Mouse (Mus musculus) urinary bladder, adult 2 months (tissue): ENCODE results near the gene Sval2. TPM values are rescaled to one million over a fixed set of nuclear protein-coding genes. Genes with fewer than 3 reads are reported as not detected.

Experiments
- DNase-seq: peaks from one replicate; pipeline ENCODE4 v3.0.0; 2022; ENCODE audit warnings: low spot score
- polyA plus RNA-seq: library from polyadenylated mRNA; depleted of rRNA; stranded (reverse); fragments of >200 nt; gene quantifications from 2 replicates; pipeline ENCODE4 v1.2.3, GENCODE M21; 2012; rRNA removed

The Sval2 gene
- not detected in 2 replicates for polyA plus RNA-seq

DNA sequence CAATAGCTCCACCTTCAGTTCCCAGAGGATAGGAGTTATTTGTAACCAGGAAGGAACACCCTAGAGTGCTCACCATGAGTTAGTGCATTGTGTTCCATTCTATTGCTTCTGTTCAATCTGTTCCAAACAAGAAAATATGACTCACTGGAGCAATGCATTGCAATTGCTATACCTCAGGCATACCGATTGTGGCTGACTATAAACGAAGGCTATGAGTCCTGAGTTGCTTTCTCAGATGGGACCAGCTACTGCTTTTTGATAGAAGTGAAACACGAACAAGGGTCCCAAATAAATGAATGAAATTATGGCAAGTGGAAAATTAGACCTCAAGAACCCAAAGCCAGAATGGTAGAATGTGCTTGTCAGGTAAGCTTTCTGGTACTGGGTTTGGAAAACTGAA is at the start of gene Sval2:
Gene Sval2 (plus strand): TSS at position 301 of the 400 bp plus-strand sequence.
- DNase-seq = no peak

DNA sequence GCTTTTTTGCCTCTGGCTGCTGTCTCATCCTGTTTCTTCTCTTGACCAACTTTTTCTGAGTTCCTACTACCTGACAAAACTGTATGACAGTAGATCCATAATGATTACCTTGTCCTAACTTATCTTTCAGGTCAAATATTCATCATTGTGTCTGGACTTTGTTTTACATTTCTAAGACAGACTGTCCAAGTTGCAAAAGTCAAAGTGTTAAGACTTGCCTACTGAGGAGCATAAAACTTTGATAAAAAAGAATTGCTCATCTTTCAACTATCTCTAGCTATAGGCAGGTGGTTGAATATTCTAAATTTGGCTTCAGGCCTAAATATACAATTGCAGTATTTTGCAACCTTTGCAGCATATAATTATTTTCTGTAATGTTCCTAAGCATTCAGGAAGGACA is 28.7 kb upstream of the Sval2 start:
- no peak for DNase-seq

DNA sequence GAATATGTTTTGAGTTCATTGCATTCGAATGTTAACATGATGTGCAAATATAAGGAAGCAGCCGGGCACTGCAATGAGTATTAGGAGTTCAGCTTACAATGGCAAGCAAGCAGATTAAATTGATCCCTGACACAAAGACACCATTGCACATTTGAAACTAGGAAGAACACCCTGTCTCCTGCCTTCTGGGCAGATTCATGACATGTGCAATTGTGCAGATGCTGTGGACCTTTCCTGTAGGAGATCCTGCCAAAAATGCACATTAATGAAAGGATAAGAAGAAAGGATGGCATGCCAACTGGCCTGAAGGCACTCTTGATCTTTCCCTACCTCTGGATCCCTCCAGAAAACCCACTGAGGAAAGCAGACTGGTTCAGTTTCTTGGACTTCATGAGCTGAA is 23.3 kb upstream of the Sval2 start:
- DNase-seq = no peak

DNA sequence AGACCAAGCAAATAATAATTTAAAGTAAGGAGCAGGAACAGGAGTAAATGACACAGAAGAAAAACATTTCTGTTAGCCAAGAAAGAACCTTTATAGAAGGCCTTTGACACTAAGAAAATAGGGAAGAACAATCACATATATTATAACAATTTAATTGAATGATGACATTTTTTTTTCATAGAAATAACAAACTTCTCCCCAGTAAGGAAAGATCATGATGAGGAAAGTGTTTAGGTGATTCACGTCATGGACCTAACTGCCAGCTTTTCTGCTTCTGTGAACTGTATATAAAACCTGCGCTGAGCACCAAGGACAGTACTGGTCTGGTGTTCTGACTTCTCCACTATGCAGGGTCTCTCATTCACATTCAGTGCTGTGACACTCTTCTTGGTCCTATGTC is 5.6 kb upstream of the Sval2 start, which contains the start of gene Pip:
Gene Pip (plus strand): TSS at position 301 of the 400 bp plus-strand sequence.
- DNase-seq = no peak

DNA sequence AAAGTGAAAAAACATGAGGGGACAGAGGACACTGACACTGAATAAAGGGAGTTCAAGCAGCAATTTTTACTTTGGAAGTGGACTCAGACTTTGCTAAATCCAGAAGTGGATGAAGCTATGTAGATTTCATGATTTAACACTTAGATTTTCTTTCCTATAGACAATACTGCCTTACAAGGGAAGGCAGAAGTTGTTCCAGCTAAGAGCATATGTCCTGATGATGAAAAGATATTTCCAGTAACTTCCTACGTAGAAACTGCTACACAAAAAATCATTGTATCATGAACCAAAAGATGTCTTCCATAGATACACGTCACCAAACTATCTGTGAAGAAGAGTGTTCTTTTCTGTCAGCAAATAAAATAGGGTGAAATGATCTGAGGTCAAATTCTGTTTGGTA is 11.2 kb downstream of the Sval2 start:
- DNase-seq = no peak

DNA sequence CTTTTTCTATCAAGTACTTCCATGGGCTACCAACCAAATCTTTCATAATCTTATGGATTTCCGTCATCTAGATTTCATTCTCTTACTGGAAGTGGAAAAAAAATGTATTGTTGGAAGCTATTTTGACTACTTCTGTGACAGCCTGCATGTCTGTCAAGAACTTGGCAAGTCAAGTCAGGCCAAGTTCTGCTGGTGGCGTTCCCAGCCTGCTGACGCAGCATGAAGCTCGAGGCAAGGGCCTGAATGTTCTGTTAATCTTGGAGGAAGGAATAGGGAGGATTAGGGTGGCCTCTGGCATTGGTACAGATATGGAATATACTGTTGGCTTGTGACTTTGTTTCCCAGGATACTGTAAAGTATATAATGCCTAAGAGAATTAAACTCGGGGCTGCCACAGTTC is 58.8 kb downstream of the Sval2 start:
- no peak for DNase-seq

Other genes starting within 250 kb of the Sval2 start
- 10.7 and 11.2 TPM in 2 replicates for gene Ephb6, start 247.5 kb upstream of the Sval2 start, polyA plus RNA-seq
- gene Trpv6, start 216.6 kb upstream of the Sval2 start, polyA plus RNA-seq = 0.15 and 0.22 TPM in 2 replicates
- not detected in 2 replicates for gene Trpv5, start 172.2 kb upstream of the Sval2 start, polyA plus RNA-seq
- not detected in 2 replicates for gene Llcfc1, start 168.6 kb upstream of the Sval2 start, polyA plus RNA-seq
- gene Kel, start 148.7 kb upstream of the Sval2 start, polyA plus RNA-seq = not detected in 2 replicates
- gene Olfr459, start 77.8 kb upstream of the Sval2 start, polyA plus RNA-seq = not detected in 2 replicates
- gene Pip, start 5.5 kb upstream of the Sval2 start, polyA plus RNA-seq = not detected in 2 replicates
- not detected in 2 replicates for gene Sval1, start 98.6 kb downstream of the Sval2 start, polyA plus RNA-seq
- gene Sval3, start 115.2 kb downstream of the Sval2 start, polyA plus RNA-seq = not detected in 2 replicates
- gene Sva, start 185.4 kb downstream of the Sval2 start, polyA plus RNA-seq = not detected in 2 replicates